Mouse (Mus musculus): ENCODE measurements around the gene Dnajc5g. TPM values are rescaled to one million over a fixed set of nuclear protein-coding genes. Genes with fewer than 3 reads are reported as not detected.
A peak's percentile ranks its signal among the peaks of the same experiment; 100 is the strongest.

Gene Dnajc5g
- polyA plus RNA-seq, 1 experiment from 2014 or later = not detected

GRCm38 (mm10) chr5:31123481-31123880, 17.4 kb downstream of the Dnajc5g start:
- DNase-seq (ENCODE audit: low spot score) (no peak), ATAC-seq (ENCODE audit: insufficient number of reproducible peaks, low FRiP score, low TSS enrichment, low read depth) (no peak)
- no peaks in the 10 kb centered on the region for H3K9me3 ChIP-seq (ENCODE audit: control insufficient read depth, low read length)
- no peak overlapping the region for H3K9ac ChIP-seq (ENCODE audit: low read length)
- WGBS = 45% methylated on average over 2 of the region's 2 CpGs
- no peak overlapping the region for H3K4me2 ChIP-seq (ENCODE audit: low read depth, severe bottlenecking)
- no peaks in the 10 kb centered on the region for H3K36me3 ChIP-seq (ENCODE audit: control insufficient read depth, insufficient read depth, low read length)
- no peaks in the 10 kb centered on the region for H3K27me3 ChIP-seq (ENCODE audit: control insufficient read depth, insufficient read depth, low read length)
- H3K4me3 ChIP-seq (ENCODE audit: low read depth, low read length) = no peak overlapping the region
- H3K4me1 ChIP-seq (ENCODE audit: control insufficient read depth, insufficient read depth, low read length) = no peaks in the 10 kb centered on the region
- H3K27ac ChIP-seq (replicated peaks; ENCODE audit: low read depth, low read length) = no peak overlapping the region

- no peaks in the 10 kb centered on the region for H3K27me3 ChIP-seq (ENCODE audit: control insufficient read depth, insufficient read depth, low read length)
- H3K9me3 ChIP-seq (ENCODE audit: control insufficient read depth, low read length) = no peaks in the 10 kb centered on the region
- ATAC-seq (ENCODE audit: insufficient number of reproducible peaks, low FRiP score, low TSS enrichment, low read depth) (no peak), DNase-seq (ENCODE audit: low spot score) (no peak)
- no peak overlapping the region for H3K27ac ChIP-seq (replicated peaks; ENCODE audit: low read depth, low read length)
- WGBS = 41% methylated on average over 5 of the region's 5 CpGs
- no peaks in the 10 kb centered on the region for H3K4me1 ChIP-seq (ENCODE audit: control insufficient read depth, insufficient read depth, low read length)
- H3K4me3 ChIP-seq (ENCODE audit: low read depth, low read length) = no peak overlapping the region
- H3K36me3 ChIP-seq (ENCODE audit: control insufficient read depth, insufficient read depth, low read length) = no peaks in the 10 kb centered on the region
- no peak overlapping the region for H3K9ac ChIP-seq (ENCODE audit: low read length)
- H3K4me2 ChIP-seq (ENCODE audit: low read depth, severe bottlenecking) = no peak overlapping the region
Measured at GRCm38 (mm10) chr5:31126050-31126449, 20.0 kb downstream of the Dnajc5g start.

- no peak for ATAC-seq (ENCODE audit: insufficient number of reproducible peaks, low FRiP score, low TSS enrichment, low read depth)
- Histone ChIP-seq H3K4me3 (ENCODE audit: low read depth, low read length) (no peak overlapping the region), H3K4me2 (ENCODE audit: low read depth, severe bottlenecking) (peak overlapping the region; percentile 26), H3K9me3 (ENCODE audit: control insufficient read depth, low read length) (no peaks in the 10 kb centered on the region), H3K9ac (ENCODE audit: low read length) (no peak overlapping the region), H3K4me1 (ENCODE audit: control insufficient read depth, insufficient read depth, low read length) (peaks cover 8% of the 10 kb centered on the region), H3K36me3 (ENCODE audit: control insufficient read depth, insufficient read depth, low read length) (no peaks in the 10 kb centered on the region), H3K27ac (replicated peaks; ENCODE audit: low read depth, low read length) (no peak overlapping the region), H3K27me3 (ENCODE audit: control insufficient read depth, insufficient read depth, low read length) (peaks cover 55% of the 10 kb centered on the region)
- peak; percentile 26 for DNase-seq (ENCODE audit: low spot score)
- under 1% methylated on average over 33 of the region's 33 CpGs for WGBS
Measured at GRCm38 (mm10) chr5:31136730-31137424, 30.8 kb downstream of the Dnajc5g start.

GRCm38 (mm10) chr5:31137658-31138057, 31.6 kb downstream of the Dnajc5g start:
- ATAC-seq (ENCODE audit: insufficient number of reproducible peaks, low FRiP score, low TSS enrichment, low read depth) = no peak
- Histone ChIP-seq H3K36me3 (ENCODE audit: control insufficient read depth, insufficient read depth, low read length) (no peaks in the 10 kb centered on the region), H3K4me3 (ENCODE audit: low read depth, low read length) (peak overlapping the region; percentile 14), H3K4me1 (ENCODE audit: control insufficient read depth, insufficient read depth, low read length) (peaks cover 8% of the 10 kb centered on the region), H3K4me2 (ENCODE audit: low read depth, severe bottlenecking) (peak overlapping the region; percentile 26; the same call in 1 of the 2 replicates), H3K27me3 (ENCODE audit: control insufficient read depth, insufficient read depth, low read length) (peaks cover 55% of the 10 kb centered on the region), H3K9ac (ENCODE audit: low read length) (no peak overlapping the region), H3K27ac (replicated peaks; ENCODE audit: low read depth, low read length) (no peak overlapping the region), H3K9me3 (ENCODE audit: control insufficient read depth, low read length) (no peaks in the 10 kb centered on the region)
- peak; percentile 35 for DNase-seq (ENCODE audit: low spot score)
- WGBS = 2% methylated on average over 13 of the region's 13 CpGs

GRCm38 (mm10) chr5:31138241-31138967, 32.3 kb downstream of the Dnajc5g start, which contains the start of gene Ucn:
Gene Ucn, minus strand, starts transcription at chr5:31138829.
- no peaks in the 10 kb centered on the region for H3K9me3 ChIP-seq (ENCODE audit: control insufficient read depth, low read length)
- peak within 1 kb of the TSS; percentile 26; the same call in 1 of the 2 replicates for H3K4me2 ChIP-seq (ENCODE audit: low read depth, severe bottlenecking)
- peaks cover 8% of the 10 kb centered on the region for H3K4me1 ChIP-seq (ENCODE audit: control insufficient read depth, insufficient read depth, low read length)
- H3K27me3 ChIP-seq (ENCODE audit: control insufficient read depth, insufficient read depth, low read length) = peaks cover 55% of the 10 kb centered on the region
- H3K9ac ChIP-seq (ENCODE audit: low read length) = no peak within 1 kb of the TSS
- 2% methylated on average over 52 of the region's 52 CpGs for WGBS
- H3K36me3 ChIP-seq (ENCODE audit: control insufficient read depth, insufficient read depth, low read length) = no peaks in the 10 kb centered on the region
- ATAC-seq (ENCODE audit: insufficient number of reproducible peaks, low FRiP score, low TSS enrichment, low read depth) (peak; percentile 72; the same call in 1 of the 2 replicates), DNase-seq (ENCODE audit: low spot score) (peak; percentile 28)
- peak within 1 kb of the TSS; percentile 14 for H3K4me3 ChIP-seq (ENCODE audit: low read depth, low read length)
- no peak within 1 kb of the TSS for H3K27ac ChIP-seq (replicated peaks; ENCODE audit: low read depth, low read length)

- ATAC-seq (ENCODE audit: insufficient number of reproducible peaks, low FRiP score, low TSS enrichment, low read depth) (no peak), DNase-seq (ENCODE audit: low spot score) (peak; percentile 68)
- Histone ChIP-seq H3K9ac (ENCODE audit: low read length) (no peak overlapping the region), H3K9me3 (ENCODE audit: control insufficient read depth, low read length) (no peaks in the 10 kb centered on the region), H3K4me1 (ENCODE audit: control insufficient read depth, insufficient read depth, low read length) (peaks cover 8% of the 10 kb centered on the region), H3K36me3 (ENCODE audit: control insufficient read depth, insufficient read depth, low read length) (no peaks in the 10 kb centered on the region), H3K27me3 (ENCODE audit: control insufficient read depth, insufficient read depth, low read length) (peaks cover 52% of the 10 kb centered on the region), H3K4me3 (ENCODE audit: low read depth, low read length) (no peak overlapping the region), H3K4me2 (ENCODE audit: low read depth, severe bottlenecking) (no peak overlapping the region), H3K27ac (replicated peaks; ENCODE audit: low read depth, low read length) (no peak overlapping the region)
- WGBS = 16% methylated on average over 9 of the region's 9 CpGs
Measured at GRCm38 (mm10) chr5:31138968-31139425, 32.9 kb downstream of the Dnajc5g start.

- Histone ChIP-seq H3K4me3 (ENCODE audit: low read depth, low read length) (no peak overlapping the region), H3K9me3 (ENCODE audit: control insufficient read depth, low read length) (no peaks in the 10 kb centered on the region), H3K4me2 (ENCODE audit: low read depth, severe bottlenecking) (no peak overlapping the region), H3K4me1 (ENCODE audit: control insufficient read depth, insufficient read depth, low read length) (0 out of 2 replicates have a peak, but pooled peaks cover 6% of the 10 kb centered on the region), H3K27me3 (ENCODE audit: control insufficient read depth, insufficient read depth, low read length) (no peaks in the 10 kb centered on the region), H3K9ac (ENCODE audit: low read length) (no peak overlapping the region), H3K27ac (replicated peaks; ENCODE audit: low read depth, low read length) (no peak overlapping the region), H3K36me3 (ENCODE audit: control insufficient read depth, insufficient read depth, low read length) (no peaks in the 10 kb centered on the region)
- DNase-seq (ENCODE audit: low spot score) (no peak), ATAC-seq (ENCODE audit: insufficient number of reproducible peaks, low FRiP score, low TSS enrichment, low read depth) (no peak)
- WGBS = 91% methylated on average over 4 of the region's 4 CpGs
Measured at GRCm38 (mm10) chr5:31149781-31150180, 43.7 kb downstream of the Dnajc5g start.

- no peak overlapping the region for H3K4me2 ChIP-seq (ENCODE audit: low read depth, severe bottlenecking)
- DNase-seq (ENCODE audit: low spot score) = no peak
- H3K27ac ChIP-seq (replicated peaks; ENCODE audit: low read depth, low read length) = no peak overlapping the region
- no peak overlapping the region for H3K9ac ChIP-seq (ENCODE audit: low read length)
- no peak for ATAC-seq (ENCODE audit: insufficient number of reproducible peaks, low FRiP score, low TSS enrichment, low read depth)
- H3K4me1 ChIP-seq (ENCODE audit: control insufficient read depth, insufficient read depth, low read length) = 0 out of 2 replicates have a peak, but pooled peaks cover 6% of the 10 kb centered on the region
- no peak overlapping the region for H3K4me3 ChIP-seq (ENCODE audit: low read depth, low read length)
- 92% methylated on average over 3 of the region's 3 CpGs for WGBS
- H3K27me3 ChIP-seq (ENCODE audit: control insufficient read depth, insufficient read depth, low read length) = no peaks in the 10 kb centered on the region
- H3K9me3 ChIP-seq (ENCODE audit: control insufficient read depth, low read length) = no peaks in the 10 kb centered on the region
- no peaks in the 10 kb centered on the region for H3K36me3 ChIP-seq (ENCODE audit: control insufficient read depth, insufficient read depth, low read length)
Measured at GRCm38 (mm10) chr5:31151746-31152145, 45.7 kb downstream of the Dnajc5g start.

Data from limb, embryonic 11.5 days (tissue).